Mouse (Mus musculus) intestine, embryonic 15.5 days (tissue): Measurements from ENCODE around the gene Limch1. TPM values are rescaled to one million over a fixed set of nuclear protein-coding genes. Genes with fewer than 3 reads are reported as not detected.

Experiments used
- ATAC-seq: fragments of 200-750 bp; cut with Nextera tagmentation; 2 replicates; pipeline ENCODE4 v1.8.0; 2017; ENCODE audit warnings: moderate TSS enrichment, moderate library complexity
- H3K27ac ChIP-seq: fragments of 300-500 bp; sonication (generic); 2 replicates; pipeline ENCODE4 v1.5.1; 2015; ENCODE audit warnings: mild to moderate bottlenecking, inconsistent platforms
- H3K27me3 ChIP-seq: fragments of 300-500 bp; sonication (generic); replicated peaks from 2 replicates; pipeline ENCODE4 v1.6.1; 2015; ENCODE audit warnings: inconsistent platforms
- H3K36me3 ChIP-seq: fragments of 300-500 bp; sonication (generic); 2 replicates; pipeline ENCODE4 v1.6.1; 2015; ENCODE audit warnings: inconsistent platforms
- H3K4me1 ChIP-seq: fragments of 300-500 bp; sonication (generic); replicated peaks from 2 replicates; pipeline ENCODE4 v1.6.1; 2015; ENCODE audit warnings: inconsistent platforms
- H3K4me2 ChIP-seq: fragments of 300-500 bp; sonication (generic); replicated peaks from 2 replicates; pipeline ENCODE4 v1.6.1; 2015; ENCODE audit warnings: mild to moderate bottlenecking, inconsistent platforms
- H3K4me3 ChIP-seq: fragments of 300-500 bp; sonication (generic); replicated peaks from 2 replicates; pipeline ENCODE4 v1.5.1; 2015; ENCODE audit warnings: inconsistent platforms
- H3K9ac ChIP-seq: fragments of 300-500 bp; sonication (generic); 2 replicates; pipeline ENCODE4 v1.6.1; 2015; ENCODE audit warnings: inconsistent platforms
- H3K9me3 ChIP-seq: fragments of 300-500 bp; sonication (generic); 2 replicates; pipeline ENCODE4 v1.6.1; 2016; ENCODE audit warnings: inconsistent platforms
- WGBS: fragments of 180-500 bp; shearing (Covaris S2); methylation state at CpG from one replicate; pipeline ENCODE4 v1.1.7; 2015; 5-methylcytosine and 5-hydroxymethylcytosine counted together
- polyA plus RNA-seq: library from polyadenylated mRNA; unstranded; fragments of >200 nt; fragmentation: Nextera tagmentation; extraction: Ambion mirVana; gene quantifications from 2 replicates; pipeline ENCODE4 v1.2.1, GENCODE M21; 2015

Gene Limch1
- polyA plus RNA-seq, 1 experiment from 2014 or later = 11.7 TPM

- Histone ChIP-seq H3K27me3 (peaks cover 61% of the 10 kb centered on the region), H3K4me2 (no peak overlapping the region), H3K9me3 (no peaks in the 10 kb centered on the region), H3K9ac (no peak overlapping the region), H3K4me3 (no peak overlapping the region), H3K27ac (no peak overlapping the region), H3K4me1 (peaks cover 6% of the 10 kb centered on the region), H3K36me3 (no peaks in the 10 kb centered on the region)
- WGBS = 19% methylated on average over 4 of the region's 4 CpGs
- no peak for ATAC-seq
These were observed 346.1 kb downstream of the Limch1 start for GRCm38 (mm10) chr5:67091766-67092165.

GRCm38 (mm10) chr5:67093991-67094390 lies 348.4 kb downstream of the Limch1 start:
- 24% methylated on average over 2 of the region's 2 CpGs for WGBS
- H3K4me1 ChIP-seq = peaks cover 6% of the 10 kb centered on the region
- no peak overlapping the region for H3K4me3 ChIP-seq
- ATAC-seq = no peak
- no peak overlapping the region for H3K4me2 ChIP-seq
- no peak overlapping the region for H3K27ac ChIP-seq
- peaks cover 74% of the 10 kb centered on the region for H3K27me3 ChIP-seq
- H3K36me3 ChIP-seq = no peaks in the 10 kb centered on the region
- H3K9ac ChIP-seq = no peak overlapping the region
- no peaks in the 10 kb centered on the region for H3K9me3 ChIP-seq

GRCm38 (mm10) chr5:67095153-67095552 lies 349.5 kb downstream of the Limch1 start:
- WGBS = 2% methylated on average over 15 of the region's 15 CpGs
- Histone ChIP-seq H3K4me1 (peaks cover 6% of the 10 kb centered on the region), H3K27me3 (peaks cover 83% of the 10 kb centered on the region), H3K4me2 (0 out of 2 replicates have a peak overlapping the region, but pooled peaks have one; percentile 3), H3K9me3 (no peaks in the 10 kb centered on the region), H3K9ac (no peak overlapping the region), H3K27ac (no peak overlapping the region), H3K4me3 (peak overlapping the region; percentile 35), H3K36me3 (no peaks in the 10 kb centered on the region)
- no peak for ATAC-seq

- Histone ChIP-seq H3K4me1 (peaks cover 6% of the 10 kb centered on the region), H3K27ac (peak overlapping the region; percentile 48; the same call in 1 of the 2 replicates), H3K4me3 (peak overlapping the region; percentile 35), H3K9me3 (no peaks in the 10 kb centered on the region), H3K9ac (no peak overlapping the region), H3K4me2 (peak overlapping the region; percentile 61), H3K36me3 (no peaks in the 10 kb centered on the region), H3K27me3 (peaks cover 82% of the 10 kb centered on the region)
- ATAC-seq = no peak
- WGBS = under 1% methylated on average over 45 of the region's 47 CpGs
These were observed 350.2 kb downstream of the Limch1 start for GRCm38 (mm10) chr5:67095651-67096377.

GRCm38 (mm10) chr5:67096378-67096771 lies 350.7 kb downstream of the Limch1 start:
- no peak for ATAC-seq
- Histone ChIP-seq H3K4me1 (peaks cover 6% of the 10 kb centered on the region), H3K4me3 (peak overlapping the region; percentile 35), H3K27ac (peak overlapping the region; percentile 48; the same call in 1 of the 2 replicates), H3K36me3 (no peaks in the 10 kb centered on the region), H3K9ac (no peak overlapping the region), H3K27me3 (peaks cover 84% of the 10 kb centered on the region), H3K9me3 (no peaks in the 10 kb centered on the region), H3K4me2 (peak overlapping the region; percentile 61)
- under 1% methylated on average over 28 of the region's 28 CpGs for WGBS

- H3K4me2 ChIP-seq = no peak overlapping the region
- H3K4me1 ChIP-seq = peaks cover 6% of the 10 kb centered on the region
- peaks cover 84% of the 10 kb centered on the region for H3K27me3 ChIP-seq
- H3K9me3 ChIP-seq = no peaks in the 10 kb centered on the region
- no peak for ATAC-seq
- peak overlapping the region; percentile 22; the same call in 1 of the 2 replicates for H3K27ac ChIP-seq
- H3K36me3 ChIP-seq = no peaks in the 10 kb centered on the region
- peak overlapping the region; percentile 18 for H3K4me3 ChIP-seq
- WGBS = 2% methylated on average over 41 of the region's 41 CpGs
- H3K9ac ChIP-seq = no peak overlapping the region
These were observed 351.8 kb downstream of the Limch1 start for GRCm38 (mm10) chr5:67097106-67098050.

- Histone ChIP-seq H3K4me3 (peak overlapping the region; percentile 18), H3K9me3 (no peaks in the 10 kb centered on the region), H3K27ac (peak overlapping the region; percentile 24; the same call in 1 of the 2 replicates), H3K4me2 (no peak overlapping the region), H3K27me3 (peaks cover 87% of the 10 kb centered on the region), H3K36me3 (no peaks in the 10 kb centered on the region), H3K4me1 (peaks cover 6% of the 10 kb centered on the region), H3K9ac (no peak overlapping the region)
- no peak for ATAC-seq
- WGBS = 3% methylated on average over 23 of the region's 23 CpGs
These were observed 352.6 kb downstream of the Limch1 start for GRCm38 (mm10) chr5:67098051-67098732.

GRCm38 (mm10) chr5:67098733-67099323 lies 353.2 kb downstream of the Limch1 start, which contains the start of gene Phox2b:
TSS of gene Phox2b (minus strand) at chr5:67099301.
- Histone ChIP-seq H3K36me3 (no peaks in the 10 kb centered on the region), H3K4me2 (no peak within 1 kb of the TSS), H3K4me1 (peaks cover 6% of the 10 kb centered on the region), H3K27ac (peak within 1 kb of the TSS; percentile 24; the same call in 1 of the 2 replicates), H3K27me3 (peaks cover 87% of the 10 kb centered on the region), H3K4me3 (peak within 1 kb of the TSS; percentile 15), H3K9ac (no peak within 1 kb of the TSS), H3K9me3 (no peaks in the 10 kb centered on the region)
- WGBS = 1% methylated on average over 16 of the region's 16 CpGs
- 0 out of 2 replicates have a peak, but pooled peaks have one; percentile 42 for ATAC-seq

GRCm38 (mm10) chr5:67099393-67100271 lies 354.0 kb downstream of the Limch1 start:
- no peak for ATAC-seq
- WGBS = 2% methylated on average over 32 of the region's 32 CpGs
- no peaks in the 10 kb centered on the region for H3K9me3 ChIP-seq
- H3K36me3 ChIP-seq = no peaks in the 10 kb centered on the region
- H3K27me3 ChIP-seq = peaks cover 87% of the 10 kb centered on the region
- H3K4me2 ChIP-seq = no peak overlapping the region
- peaks cover 6% of the 10 kb centered on the region for H3K4me1 ChIP-seq
- H3K4me3 ChIP-seq = no peak overlapping the region
- no peak overlapping the region for H3K27ac ChIP-seq
- no peak overlapping the region for H3K9ac ChIP-seq

GRCm38 (mm10) chr5:67100564-67101394 lies 355.2 kb downstream of the Limch1 start:
- Histone ChIP-seq H3K36me3 (no peaks in the 10 kb centered on the region), H3K27ac (no peak overlapping the region), H3K4me2 (no peak overlapping the region), H3K27me3 (peaks cover 84% of the 10 kb centered on the region), H3K4me1 (peaks cover 6% of the 10 kb centered on the region), H3K4me3 (no peak overlapping the region), H3K9ac (no peak overlapping the region), H3K9me3 (no peaks in the 10 kb centered on the region)
- 1% methylated on average over 34 of the region's 34 CpGs for WGBS
- 0 out of 2 replicates have a peak, but pooled peaks have one; percentile 27 for ATAC-seq
